Mouse (Mus musculus) kidney, postnatal 25 days (tissue): Measurements from ENCODE around the gene Fxyd5.

Experiments
- DNase-seq, 2 experiments: peaks; one replicate each; pipeline ENCODE4 v3.0.0; 2021; ENCODE audit warnings: mixed read lengths in 2 of 2

Gene Fxyd5

DNA sequence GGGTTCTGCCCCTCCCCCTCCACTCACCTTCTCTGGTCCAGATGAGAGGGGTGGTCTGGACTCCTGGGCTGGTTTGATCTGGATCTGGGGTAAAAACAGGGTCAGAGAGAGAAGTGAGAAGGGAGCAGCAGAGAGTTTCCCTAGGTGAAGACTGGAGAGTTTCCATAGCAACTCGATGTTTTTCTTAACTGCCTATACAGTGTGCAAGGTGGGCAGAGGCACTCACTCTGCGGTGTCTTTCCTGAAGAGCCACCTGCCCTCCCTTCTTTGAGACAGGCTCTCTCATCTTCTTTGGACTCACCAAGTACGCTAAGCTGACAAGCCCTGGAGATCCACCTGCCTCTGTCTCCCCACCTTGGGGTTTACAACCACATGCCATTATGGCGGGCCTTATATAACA is 3.3 kb downstream of the Fxyd5 start:
- DNase-seq: no peak

DNA sequence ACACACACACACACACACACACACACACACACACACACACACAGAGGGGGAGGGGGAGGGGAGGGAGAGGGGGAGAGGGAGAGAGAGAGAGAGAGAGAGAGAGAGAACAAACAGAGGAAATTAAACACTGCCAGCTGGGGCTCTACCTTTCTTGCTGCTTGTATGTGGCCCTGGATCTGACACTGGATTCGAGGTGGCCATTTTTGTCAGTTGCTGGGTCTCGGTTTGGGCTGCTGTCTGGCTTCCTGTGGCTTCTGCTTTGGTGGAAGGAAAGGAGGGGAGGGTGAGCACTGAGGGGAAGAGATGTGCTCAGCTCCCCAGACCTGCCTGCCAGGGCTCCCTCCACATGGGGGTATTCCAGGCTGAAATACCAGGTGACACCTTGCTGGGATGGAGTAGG is 4.6 kb downstream of the Fxyd5 start:
- DNase-seq: no peak

DNA sequence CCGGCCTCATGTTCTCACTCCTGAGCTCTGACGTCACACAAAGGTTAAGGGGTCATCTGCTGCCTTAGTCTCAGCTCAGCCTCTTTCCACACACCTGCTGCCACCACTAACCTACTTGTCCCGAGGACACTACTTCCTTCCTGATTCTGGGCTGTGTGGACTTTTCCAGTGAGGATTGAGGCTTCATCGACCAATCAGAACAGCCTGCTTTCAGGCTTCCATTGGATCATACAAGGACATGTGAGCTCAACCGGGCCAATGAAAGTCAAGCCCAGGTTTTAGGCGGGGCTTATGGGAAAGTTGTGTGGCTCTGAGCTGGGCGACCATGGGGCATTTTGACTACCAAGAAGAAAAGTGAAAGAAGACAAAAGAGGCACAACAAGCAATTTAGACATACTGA is 5.4 kb downstream of the Fxyd5 start:
- no peak for DNase-seq

DNA sequence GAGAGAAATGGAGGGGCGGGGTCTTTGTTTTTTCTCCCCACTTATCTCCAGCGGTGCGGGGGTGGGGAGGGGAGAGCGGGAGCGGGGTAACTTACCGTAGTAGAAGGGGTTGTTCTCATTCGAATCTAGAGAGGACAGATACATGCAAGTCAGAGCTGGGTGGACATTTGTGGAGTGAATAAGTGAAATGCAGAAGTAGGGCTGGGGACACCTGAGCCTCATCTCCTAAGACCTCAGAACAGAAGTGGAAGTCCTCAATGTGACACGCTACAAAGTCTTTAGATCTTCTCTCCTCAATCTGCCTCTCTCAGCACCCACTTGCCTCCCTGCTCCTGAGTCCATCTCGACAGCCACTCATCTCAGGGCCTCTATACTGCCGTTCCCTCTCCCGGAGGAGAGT is 7.0 kb downstream of the Fxyd5 start:
- DNase-seq: no peak

DNA sequence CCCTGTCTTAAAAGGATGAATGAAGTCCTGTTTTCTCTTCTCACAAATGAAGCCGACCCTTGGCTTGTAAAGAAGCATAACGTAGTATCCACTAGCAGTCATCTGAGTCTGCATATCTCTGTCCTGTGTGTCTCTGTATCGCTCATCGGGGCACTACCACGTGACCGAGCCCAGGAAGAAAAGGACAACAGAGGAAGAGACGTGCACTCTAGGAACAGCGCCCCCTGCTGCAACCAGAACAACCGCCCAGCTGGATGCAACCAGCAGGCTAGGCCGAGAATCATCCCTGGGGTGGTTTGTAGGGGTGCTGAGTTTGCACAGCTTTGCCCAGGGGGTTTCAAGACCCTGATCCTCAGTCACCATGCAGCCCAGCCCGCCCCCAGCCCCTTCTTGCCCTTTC is 7.5 kb downstream of the Fxyd5 start:
- no peak for DNase-seq

DNA sequence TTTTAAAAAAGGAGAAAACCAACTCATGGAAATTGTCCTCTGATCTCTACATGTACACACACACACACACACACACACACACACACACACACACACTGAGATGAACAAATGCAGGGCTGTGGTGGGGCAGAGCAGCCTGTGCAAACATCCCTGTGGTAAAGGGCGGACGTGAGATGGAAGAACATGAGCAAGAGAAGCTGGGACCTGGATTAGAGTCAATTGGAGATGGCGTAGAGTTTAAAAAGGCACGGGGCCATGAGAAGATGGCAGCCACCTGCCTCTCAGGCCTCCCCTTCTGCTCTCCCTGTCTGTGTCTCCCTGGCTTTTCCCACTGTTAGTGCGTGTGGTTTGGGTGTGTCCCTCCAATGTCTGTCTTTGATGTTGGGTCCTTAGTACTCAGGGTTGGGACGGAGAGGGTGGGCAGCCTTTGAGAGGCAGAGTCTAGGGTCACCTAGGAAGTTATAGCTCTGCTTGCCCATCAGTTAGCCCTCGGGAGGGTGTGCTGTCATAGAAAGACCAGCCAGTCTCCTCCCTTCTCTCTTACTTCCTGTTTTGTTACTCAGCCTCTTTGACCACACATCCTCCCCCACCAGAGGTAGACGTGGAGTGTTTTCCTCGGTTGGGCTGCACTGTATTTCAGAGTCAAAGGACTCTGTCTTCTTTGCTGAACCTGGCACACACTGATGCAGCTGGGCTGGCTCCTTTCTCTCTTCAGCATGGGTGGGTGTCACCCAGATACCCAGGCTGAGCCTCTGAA is 8.7 kb downstream of the Fxyd5 start:
- DNase-seq: no peak

DNA sequence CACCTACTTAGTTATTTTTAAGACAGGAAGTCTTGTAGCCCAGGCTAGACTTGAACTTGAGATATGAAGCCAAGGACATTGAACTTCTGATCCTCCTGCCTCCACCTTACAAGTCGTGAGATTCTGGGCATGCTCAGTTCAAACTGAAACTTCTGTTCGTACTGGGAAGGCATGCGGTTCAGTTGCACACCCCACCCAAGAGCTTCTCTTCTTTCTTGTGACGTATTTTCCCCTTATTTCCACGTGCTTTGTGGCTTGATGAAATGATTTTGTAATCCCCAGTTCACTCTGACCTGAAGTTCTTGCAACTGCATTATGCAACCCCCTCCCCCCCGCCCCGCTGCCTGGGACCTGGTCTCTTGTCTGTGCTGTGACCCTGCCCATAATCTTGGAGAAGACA is 10.6 kb downstream of the Fxyd5 start:
- DNase-seq: no peak

DNA sequence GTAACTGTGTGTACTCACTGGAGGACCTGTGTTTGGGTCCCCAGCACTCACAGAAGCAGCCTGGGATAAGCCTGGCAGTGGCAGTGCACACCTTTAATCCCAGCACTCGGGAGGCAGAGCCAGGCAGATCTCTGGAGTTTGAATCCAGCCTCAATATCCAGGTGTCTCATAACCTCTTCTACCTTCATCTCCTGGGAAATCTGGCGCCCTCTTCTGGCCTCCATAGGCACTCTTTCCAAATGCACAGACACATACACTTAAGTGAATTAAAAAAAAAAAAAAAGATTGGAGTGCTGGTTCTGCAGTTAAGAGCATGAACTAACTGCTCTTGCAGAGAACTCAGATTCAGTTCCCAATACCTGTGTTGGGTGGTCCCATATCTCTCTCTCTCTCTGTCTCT is 11.6 kb downstream of the Fxyd5 start:
- DNase-seq: no peak

DNA sequence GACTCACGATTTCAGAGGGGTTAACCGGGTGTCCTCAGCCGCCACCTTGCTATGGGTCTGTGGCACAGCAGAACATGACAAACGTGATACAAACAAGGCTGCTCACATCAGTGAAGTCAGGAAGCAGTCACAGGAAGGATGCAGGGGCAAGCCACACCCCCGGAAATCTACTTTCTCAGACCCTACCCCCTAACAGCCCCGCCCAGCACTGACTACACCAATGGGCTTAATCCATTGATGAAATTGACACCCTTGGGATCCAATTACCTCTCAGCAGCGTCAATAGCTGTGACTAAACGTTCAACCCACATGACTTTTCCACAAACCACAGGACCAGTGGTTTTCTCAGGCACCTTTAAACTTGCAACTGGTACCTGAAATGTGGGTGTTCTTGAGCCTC is 13.7 kb downstream of the Fxyd5 start:
- DNase-seq: no peak

DNA sequence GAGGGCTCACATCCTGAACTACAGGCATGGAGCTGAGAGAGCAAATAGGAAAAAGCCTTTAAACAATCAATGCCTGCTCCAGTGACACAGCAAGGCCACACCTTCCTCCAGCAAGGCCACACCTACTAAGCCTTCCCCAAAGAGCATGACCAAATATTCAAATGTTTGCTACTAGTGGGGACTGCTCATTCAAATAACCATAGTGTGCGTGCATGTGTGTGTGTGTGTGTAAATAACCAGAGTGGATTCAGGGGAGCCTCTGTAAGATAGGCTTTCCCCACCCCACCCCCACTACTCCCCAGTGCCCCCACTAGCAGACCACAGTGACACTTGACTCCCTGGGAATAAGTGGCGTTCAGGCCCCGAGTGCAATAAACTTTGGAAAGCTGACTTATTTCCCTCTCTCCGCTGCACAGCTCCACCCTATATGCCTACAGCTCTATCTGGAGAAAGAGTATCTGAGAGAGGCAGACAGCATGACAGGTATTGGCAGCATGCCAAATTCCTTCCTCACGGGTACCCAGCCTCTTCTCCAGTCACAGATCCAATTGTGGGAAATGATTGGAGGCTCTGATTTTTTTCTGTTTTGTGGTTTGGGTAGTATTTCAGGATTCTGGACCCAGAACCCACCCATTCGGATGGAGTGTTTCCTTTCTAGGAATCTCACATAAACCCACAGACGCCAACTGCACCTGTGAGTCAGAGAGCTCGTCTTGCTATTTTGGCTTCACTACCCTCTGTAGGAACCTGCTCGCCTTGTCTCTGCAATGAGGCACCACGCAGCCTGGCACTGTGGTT is 25.0 kb downstream of the Fxyd5 start:
- peak; percentile 53 to 56 for DNase-seq

DNA sequence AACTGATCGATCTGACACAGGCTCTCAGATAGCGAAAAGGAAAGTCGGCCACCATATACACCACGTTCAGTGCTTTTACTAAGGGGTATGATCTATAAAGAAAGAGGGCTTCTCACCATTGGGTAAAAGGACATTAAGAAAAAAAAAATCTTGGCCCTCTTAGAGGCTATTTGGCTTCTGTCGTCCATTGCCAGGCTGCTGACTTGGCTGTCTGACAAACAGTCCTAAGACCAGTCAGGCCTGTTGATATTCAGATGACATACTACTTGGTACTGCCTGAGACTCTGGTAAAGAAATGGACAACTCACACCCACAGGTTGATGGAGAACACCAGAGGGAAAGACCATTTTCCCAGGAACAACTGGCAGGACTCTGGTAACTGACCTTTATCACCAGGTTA is 29.3 kb downstream of the Fxyd5 start:
- no peak for DNase-seq

DNA sequence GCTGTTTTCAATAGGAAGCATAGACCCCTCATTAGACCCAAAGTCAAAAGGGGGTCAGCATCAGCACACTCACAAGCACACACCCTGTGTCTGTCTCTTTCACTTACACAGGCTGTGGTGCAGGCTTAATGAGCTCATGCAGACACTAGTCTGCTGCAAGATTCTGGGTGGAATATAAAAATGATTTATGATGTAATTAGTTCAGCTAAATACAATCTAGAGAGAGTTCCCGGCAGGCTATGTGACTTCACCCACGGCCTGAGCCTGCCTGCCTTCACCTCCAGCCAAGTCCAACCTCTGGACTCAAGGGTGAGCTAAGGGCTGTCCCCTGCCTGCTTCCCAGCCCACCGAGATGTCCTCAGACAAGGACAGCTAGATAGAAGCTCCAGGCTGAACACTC is 33.4 kb downstream of the Fxyd5 start:
- peak in 1 of 2 experiments; percentile 46 for DNase-seq

DNA sequence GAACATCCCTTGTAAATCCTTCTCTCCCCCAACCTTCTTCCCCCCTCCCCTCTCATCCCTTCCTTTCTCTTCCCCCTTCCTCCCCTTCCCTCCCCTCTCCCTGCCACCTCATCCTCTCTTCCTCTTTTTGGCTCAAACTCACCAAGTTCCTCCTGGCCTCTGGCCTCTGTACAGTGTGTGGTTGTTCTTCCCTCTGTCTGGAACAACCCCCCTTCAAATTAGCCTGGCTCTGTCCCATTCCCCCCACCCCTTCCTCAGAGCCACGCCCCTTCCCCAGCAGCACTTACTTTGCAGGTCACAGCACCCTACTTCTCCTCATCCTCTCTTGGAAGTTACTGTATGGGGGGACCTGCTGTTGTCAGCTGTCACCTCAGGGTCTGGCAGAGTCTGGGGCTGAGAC is 34.1 kb downstream of the Fxyd5 start:
- DNase-seq: no peak

DNA sequence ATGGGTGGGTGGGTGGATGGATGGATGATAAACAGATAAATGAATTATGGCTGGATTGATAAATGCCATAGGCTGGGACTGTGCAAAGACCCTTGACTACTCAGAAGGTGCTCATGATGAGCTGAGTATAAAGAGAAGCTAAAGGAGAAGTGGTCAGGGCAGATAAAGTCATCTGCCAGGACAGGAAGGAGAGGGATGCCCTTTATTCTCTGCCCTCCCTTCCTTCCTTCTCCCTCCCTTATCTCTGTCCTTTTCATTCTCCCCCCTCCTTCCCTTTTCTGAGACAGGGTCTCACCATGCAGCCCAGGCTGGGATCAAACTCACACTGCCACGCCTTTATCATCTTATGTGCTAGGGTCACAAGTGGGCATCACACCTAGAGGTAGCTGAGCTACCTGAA is 34.5 kb downstream of the Fxyd5 start:
- DNase-seq: no peak

DNA sequence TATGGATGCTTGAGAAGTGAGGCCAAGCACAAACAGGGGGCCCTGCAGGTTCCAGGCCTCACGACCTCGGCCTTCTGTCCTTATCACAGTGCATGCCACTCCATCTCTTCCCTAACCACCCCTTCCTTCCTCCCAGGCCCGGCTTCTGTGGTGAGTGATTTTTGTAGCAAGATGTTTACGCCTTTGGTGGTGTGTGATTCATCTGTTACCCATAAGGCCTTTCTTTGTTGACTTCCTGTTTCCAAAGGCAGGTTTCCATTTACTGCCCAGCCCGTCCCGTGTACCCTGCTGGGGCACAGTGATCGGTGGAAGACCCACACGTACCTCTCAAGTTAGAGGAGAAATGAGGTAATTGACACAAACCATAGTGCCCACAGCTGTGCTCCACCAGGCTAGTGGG is 39.6 kb downstream of the Fxyd5 start:
- DNase-seq: peak; percentile 13 to 55

DNA sequence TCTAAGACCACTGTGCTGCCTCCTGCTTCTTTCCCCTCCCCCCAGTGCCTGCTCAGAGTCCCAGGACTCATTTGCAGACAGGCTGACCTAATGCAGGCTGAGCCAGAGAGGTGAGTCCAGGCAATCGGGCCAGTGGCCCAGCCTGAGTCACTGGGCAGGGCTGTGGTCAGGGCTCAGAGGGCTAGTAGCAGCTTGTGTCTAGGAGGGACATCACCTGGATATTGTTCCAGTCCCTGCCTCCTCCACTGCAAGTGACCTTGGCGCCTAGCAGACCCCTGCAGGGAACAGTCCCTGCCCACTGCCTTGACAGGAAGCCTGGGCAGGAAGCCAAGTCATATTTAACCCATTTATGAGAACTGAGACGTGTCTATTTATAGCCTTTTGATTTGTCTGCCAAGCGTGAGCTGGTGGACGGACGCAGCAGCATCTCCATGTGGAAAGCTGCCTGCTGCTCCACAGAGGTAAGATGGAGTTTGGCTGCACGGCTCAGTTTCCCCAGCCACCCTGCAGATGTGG is 41.7 kb downstream of the Fxyd5 start:
- DNase-seq: peak; percentile 72 to 78

DNA sequence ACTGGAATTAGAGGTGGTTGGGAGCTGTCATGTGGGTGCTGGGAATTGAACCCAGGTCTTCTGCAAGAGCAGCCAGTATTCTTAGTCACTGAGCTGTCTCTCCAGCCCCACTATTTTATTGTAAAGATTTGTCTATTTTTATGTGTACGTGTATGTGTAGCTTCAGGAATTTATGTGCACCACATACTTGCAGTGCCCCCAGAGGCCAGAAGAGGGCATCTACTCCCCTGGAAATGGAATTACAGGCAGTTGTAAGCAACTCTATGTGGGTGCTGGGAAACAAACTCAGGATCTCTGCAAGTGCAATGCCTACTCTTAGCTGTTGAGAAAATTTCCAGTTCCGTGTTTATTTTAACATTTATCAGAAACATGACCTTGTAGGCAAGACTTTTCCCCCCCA is 45.8 kb downstream of the Fxyd5 start:
- no peak for DNase-seq

DNA sequence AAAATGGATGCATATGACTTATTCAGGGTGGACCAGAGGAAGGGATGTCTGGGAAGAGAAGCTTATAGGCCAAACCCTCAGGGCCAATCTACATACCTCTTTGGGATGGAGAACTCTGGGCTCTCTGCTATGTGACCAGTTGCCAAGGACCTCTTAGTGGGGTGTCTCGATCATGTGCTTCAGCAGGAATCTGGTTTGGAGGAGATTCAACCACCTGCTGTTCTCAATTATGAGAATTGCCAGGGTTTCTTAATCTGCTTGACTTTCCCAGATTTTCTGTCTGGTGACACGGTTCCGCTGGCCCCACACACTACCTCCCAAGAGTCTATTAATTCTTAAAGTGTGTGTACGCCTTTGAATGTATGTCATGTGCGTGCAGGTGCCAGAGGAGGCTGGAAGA is 48.3 kb downstream of the Fxyd5 start:
- no peak for DNase-seq

DNA sequence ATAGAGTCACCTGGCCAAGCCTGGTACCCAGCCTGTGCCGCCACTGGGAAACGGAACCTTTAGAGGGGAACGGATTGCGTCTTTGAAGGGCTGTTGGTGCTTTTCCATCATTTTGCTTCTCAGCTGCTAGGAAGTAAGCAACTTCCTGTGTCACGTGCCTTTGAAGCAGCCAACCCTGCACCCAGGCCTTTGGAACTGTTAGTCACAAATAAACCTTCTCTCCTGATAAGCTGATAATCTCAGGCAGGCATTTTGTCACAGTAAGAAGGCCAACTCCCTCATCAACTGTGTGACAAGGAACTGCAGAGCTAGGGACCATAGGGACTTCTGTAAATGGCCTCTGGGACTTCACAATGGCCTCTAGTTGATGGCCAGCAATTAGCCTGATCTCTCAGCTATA is 50.1 kb downstream of the Fxyd5 start:
- DNase-seq: no peak

DNA sequence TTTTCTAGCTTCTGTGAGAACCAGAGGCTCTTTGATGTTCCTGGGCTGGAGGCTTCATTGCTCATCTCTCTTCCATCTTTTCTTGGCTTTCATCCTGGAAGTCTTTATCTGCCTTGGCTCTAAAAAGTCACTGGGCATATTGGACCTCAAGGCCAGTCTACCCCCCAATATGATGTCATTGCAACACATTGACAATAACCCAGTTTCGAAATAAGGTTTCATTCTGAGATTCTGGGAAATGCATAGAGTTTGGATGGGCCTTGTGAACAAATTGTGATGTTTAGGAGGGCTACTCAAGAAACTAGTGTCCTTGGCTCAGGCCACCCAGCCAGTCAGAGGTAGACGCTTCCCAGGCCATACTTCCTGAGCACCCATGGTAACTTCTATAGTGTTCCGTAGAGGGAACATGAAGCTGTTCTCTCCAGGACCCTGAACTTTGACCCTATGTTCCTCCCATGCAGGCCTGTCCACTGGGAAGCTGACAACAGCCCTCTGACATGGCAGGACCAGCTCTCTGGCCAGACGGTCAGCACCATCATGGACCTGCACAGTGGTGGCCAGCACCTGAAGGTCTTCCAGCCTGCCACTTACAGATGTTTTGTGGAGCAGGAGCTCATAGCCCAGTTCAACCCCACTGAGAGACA is 53.6 kb downstream of the Fxyd5 start:
- no peak for DNase-seq

DNA sequence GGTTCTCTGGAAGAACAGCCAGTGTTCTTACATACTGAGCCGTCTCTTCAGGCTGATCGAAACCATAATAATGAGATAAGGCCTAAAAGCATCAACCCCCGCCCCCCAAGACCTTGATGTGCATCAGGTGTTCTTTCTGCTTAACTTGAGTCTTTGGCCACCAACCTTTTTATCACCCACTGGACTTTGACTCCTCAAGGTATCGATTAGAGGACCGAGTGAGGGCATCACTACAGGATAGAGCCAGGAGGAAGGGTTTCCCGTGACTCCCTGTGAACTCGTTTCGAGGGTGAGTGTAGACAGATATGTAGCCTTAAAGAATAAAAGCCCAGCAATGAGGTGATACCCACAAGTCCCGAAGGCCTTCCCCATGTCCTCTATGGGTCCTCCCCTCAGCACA is 56.9 kb downstream of the Fxyd5 start:
- DNase-seq: no peak
